Mouse (Mus musculus): ENCODE results near the gene Itga6. TPM values are rescaled to one million over a fixed set of nuclear protein-coding genes. Genes with fewer than 3 reads are reported as not detected.

Itga6 gene
- polyA plus RNA-seq, 1 experiment from 2014 or later, result 47.6 TPM

DNA sequence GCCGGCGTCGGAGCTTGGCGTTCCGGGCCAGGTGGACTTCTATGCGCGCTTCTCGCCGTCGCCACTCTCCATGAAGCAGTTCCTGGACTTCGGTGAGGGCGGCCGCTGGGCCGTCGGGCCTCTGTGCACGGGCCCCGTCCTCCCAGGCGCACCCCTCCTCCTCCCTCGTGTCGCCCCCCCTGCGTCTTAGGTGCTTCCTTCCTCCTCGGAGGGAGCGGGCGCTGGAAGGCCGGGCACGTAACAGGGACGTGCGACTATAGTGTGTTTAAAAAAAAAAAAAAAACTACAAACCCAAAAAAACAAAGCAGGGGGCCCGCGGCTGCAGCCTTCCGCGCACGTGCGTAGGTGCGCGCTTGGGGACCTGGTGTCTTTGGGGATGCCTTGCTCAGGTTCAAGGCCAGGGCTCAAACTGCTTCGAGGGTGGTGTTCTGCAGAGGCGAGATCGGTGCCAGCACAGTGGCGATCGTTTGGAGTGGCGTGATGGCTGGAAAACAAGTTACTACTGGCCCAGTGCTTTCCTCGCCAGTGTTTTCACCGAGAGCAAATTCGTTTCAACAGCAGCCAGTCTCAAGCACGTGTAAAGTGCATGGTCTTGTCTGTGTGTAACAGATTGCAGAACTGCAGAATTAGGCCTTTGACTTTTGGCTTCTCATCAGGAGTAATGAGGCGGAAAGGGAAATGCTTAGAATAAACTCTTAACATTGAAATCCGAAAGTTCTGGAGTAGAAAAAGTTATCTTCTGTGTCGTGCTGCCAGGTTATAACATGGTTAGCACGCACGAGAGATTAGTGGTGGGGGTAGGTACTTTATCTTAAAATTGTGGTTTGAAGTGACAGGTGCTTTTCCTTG lies 128.3 kb downstream of the Itga6 start:
- peak overlapping the region; percentile 98 for H3K27ac ChIP-seq
- ATAC-seq, result peak; percentile 80
- peak overlapping the region; percentile 92 for H3K4me2 ChIP-seq (replicated peaks)
- H3K9me3 ChIP-seq, result no peaks in the 10 kb centered on the region
- no peaks in the 10 kb centered on the region for H3K4me1 ChIP-seq (replicated peaks)
- peak overlapping the region; percentile 97 for H3K9ac ChIP-seq
- no peaks in the 10 kb centered on the region for H3K36me3 ChIP-seq
- peak overlapping the region; percentile 87 for H3K4me3 ChIP-seq (replicated peaks)
- no peaks in the 10 kb centered on the region for H3K27me3 ChIP-seq (replicated peaks)
- WGBS, result 3% methylated on average over 47 of the region's 51 CpGs

DNA sequence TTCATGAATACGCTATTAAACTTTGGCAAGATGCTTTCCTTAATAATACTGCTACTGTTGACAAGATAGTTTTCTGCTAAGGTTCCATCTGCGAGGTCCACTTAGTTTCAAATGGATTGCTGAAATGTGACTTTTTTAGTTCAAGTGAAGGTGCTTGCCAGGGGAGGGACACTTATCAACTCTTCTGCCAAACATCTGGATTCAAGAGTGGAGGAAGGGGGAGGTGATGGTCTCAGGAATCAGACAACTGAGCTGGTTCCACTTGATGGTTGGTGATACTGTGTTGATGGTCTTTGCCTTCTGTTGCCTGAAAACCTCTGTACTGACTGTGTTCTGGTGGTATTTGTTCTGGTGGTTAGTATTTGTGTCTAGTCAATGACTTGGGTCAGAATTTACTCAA lies 129.0 kb downstream of the Itga6 start:
- WGBS, result 72% methylated on average over 2 of the region's 2 CpGs
- ATAC-seq, result no peak

DNA sequence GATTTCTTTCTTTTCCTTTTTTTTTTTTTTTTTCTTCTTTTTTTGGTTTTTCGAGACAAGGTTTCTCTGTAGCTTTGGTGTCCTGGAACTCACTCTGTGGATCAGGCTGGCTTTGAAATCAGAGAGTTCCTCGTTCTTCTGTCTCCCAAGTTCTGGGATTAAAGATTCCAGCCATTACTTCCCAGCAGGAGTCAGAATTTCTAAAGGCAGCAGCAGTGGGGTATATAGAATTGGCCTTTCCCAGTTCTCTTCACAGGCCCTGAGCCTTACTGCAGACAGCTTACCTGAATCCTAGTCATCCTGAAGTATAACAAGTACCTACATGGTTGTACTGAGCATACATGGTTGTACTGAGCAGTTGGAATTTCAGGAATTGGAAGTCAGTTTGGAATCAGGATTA lies 129.4 kb downstream of the Itga6 start:
- Histone ChIP-seq H3K27me3 (replicated peaks) (no peaks in the 10 kb centered on the region), H3K27ac (no peak overlapping the region), H3K4me2 (replicated peaks) (peak overlapping the region; percentile 92), H3K9me3 (no peaks in the 10 kb centered on the region), H3K9ac (no peak overlapping the region), H3K4me3 (replicated peaks) (no peak overlapping the region; the same call in 1 of the 2 replicates), H3K4me1 (replicated peaks) (no peaks in the 10 kb centered on the region), H3K36me3 (peaks cover 3% of the 10 kb centered on the region; the same call in 1 of the 2 replicates)
- 61% methylated on average over 2 of the region's 2 CpGs for WGBS
- ATAC-seq, result no peak

More for the DNA sequence above, 129.0 kb downstream of the Itga6 start:
- Histone ChIP-seq H3K27ac (peak overlapping the region; percentile 98; the same call in 1 of the 2 replicates), H3K9ac (no peak overlapping the region), H3K9me3 (no peaks in the 10 kb centered on the region), H3K36me3 (peaks cover 1% of the 10 kb centered on the region; the same call in 1 of the 2 replicates), H3K4me2 (replicated peaks) (peak overlapping the region; percentile 92), H3K4me3 (replicated peaks) (peak overlapping the region; percentile 87), H3K4me1 (replicated peaks) (no peaks in the 10 kb centered on the region), H3K27me3 (replicated peaks) (no peaks in the 10 kb centered on the region)

DNA sequence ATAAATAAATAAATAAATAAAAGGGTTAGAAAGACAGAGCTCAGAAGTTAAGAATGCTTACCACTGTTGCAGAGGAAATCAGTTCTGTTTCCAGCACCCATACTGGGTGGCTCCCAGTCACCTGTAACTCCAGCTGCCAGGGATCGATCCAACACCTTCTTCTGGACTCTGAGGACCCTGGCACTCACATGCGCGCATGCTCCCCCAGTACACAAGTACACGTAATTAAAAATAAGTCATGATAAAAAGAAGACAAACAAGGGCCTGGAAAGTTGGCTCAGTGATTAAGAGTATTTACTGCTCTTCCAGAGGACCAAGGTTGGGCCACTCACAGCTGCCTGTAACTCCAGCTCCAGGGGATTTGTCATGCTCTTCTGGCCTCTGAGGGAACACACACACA lies 132.4 kb downstream of the Itga6 start:
- Histone ChIP-seq H3K27ac (no peak overlapping the region), H3K4me1 (replicated peaks) (no peaks in the 10 kb centered on the region), H3K4me2 (replicated peaks) (no peak overlapping the region), H3K4me3 (replicated peaks) (no peak overlapping the region), H3K36me3 (peaks cover 3% of the 10 kb centered on the region; the same call in 1 of the 2 replicates), H3K27me3 (replicated peaks) (no peaks in the 10 kb centered on the region), H3K9me3 (no peaks in the 10 kb centered on the region), H3K9ac (no peak overlapping the region)
- ATAC-seq, result no peak
- 89% methylated on average over 4 of the region's 4 CpGs for WGBS

DNA sequence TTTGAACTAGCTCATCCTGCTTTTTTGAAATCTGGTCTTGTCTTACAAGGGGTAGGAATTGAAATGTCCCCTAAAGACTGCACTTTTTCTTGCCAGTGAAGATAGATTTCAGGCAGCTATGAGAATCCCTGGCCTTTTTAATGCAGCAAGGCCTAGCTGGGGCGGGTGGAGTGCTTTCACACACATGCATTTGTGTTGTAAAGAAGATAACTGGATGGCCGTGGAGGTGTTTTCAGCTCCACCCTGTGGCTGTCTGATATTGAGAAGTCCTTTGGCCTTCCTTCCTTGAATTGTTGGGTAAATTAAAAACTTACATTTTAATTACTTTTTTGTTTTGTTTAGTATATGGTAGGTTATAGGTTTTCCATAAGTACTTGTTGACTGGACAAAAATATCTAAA lies 133.0 kb downstream of the Itga6 start:
- H3K9ac ChIP-seq, result no peak overlapping the region
- no peaks in the 10 kb centered on the region for H3K9me3 ChIP-seq
- no peaks in the 10 kb centered on the region for H3K4me1 ChIP-seq (replicated peaks)
- H3K27me3 ChIP-seq (replicated peaks), result no peaks in the 10 kb centered on the region
- H3K36me3 ChIP-seq, result peaks cover 3% of the 10 kb centered on the region; the same call in 1 of the 2 replicates
- H3K4me2 ChIP-seq (replicated peaks), result no peak overlapping the region
- H3K27ac ChIP-seq, result no peak overlapping the region
- H3K4me3 ChIP-seq (replicated peaks), result no peak overlapping the region
- no peak for ATAC-seq
- WGBS, result 75% methylated on average over 2 of the region's 2 CpGs

DNA sequence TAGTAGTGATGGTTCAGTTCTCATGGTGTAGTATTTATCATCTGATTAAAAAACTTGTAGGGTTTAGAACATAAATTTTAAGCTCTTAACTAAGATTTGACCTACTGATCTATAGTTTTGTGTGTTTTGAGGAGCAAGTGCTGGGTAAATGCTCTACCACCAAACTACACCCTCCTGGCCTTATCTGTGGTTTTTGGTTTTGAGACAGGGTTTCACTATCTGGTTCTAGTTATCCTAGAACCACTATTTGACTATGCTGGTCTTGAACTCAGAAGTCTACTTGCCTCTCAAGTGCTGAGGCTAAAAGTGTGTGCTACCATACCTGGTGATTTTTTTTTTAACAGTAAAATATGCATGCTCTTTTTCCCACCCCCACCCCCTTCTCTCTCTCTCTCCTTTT lies 133.5 kb downstream of the Itga6 start:
- ATAC-seq, result no peak
- peaks cover 3% of the 10 kb centered on the region; the same call in 1 of the 2 replicates for H3K36me3 ChIP-seq
- no peak overlapping the region for H3K9ac ChIP-seq
- H3K27ac ChIP-seq, result no peak overlapping the region
- no peaks in the 10 kb centered on the region for H3K4me1 ChIP-seq (replicated peaks)
- H3K27me3 ChIP-seq (replicated peaks), result no peaks in the 10 kb centered on the region
- H3K4me3 ChIP-seq (replicated peaks), result no peak overlapping the region
- H3K4me2 ChIP-seq (replicated peaks), result no peak overlapping the region
- no peaks in the 10 kb centered on the region for H3K9me3 ChIP-seq

DNA sequence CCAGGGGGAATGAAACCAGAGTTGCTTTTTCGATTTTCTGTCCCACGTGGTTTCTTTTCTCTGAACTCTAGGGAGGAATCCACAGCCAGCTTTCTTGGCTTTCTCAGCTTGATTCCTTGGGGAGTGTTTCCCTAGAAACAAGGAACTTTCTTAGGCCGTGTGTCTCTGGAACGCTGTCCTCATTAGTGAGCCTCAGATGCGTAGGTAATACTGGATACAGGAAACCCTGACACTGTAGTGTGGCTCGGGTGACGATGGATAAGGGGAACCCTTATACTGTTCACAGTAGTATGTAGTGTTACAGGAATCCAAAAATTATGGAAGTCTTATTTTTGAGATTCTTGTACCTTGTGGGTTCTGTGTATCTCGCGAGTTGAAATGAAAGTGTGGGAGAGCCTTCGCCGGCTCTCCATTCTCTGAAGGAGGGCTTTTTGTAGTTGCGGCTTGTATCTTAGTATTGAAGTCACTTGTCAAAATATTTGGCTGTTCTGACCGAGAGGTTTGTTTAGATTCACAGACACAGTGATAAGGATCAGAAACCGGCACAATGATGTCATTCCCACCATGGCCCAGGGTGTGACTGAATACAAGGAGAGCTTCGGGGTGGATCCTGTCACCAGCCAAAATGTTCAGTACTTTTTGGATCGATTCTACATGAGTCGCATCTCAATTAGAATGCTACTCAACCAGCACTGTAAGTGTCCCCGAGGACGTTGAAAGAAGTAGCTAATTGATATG lies 137.7 kb downstream of the Itga6 start:
- Histone ChIP-seq H3K36me3 (peaks cover 10% of the 10 kb centered on the region), H3K4me2 (replicated peaks) (no peak overlapping the region), H3K9ac (no peak overlapping the region), H3K27me3 (replicated peaks) (no peaks in the 10 kb centered on the region), H3K4me3 (replicated peaks) (no peak overlapping the region), H3K9me3 (no peaks in the 10 kb centered on the region), H3K4me1 (replicated peaks) (no peaks in the 10 kb centered on the region), H3K27ac (no peak overlapping the region)
- 76% methylated on average over 19 of the region's 19 CpGs for WGBS
- ATAC-seq, result no peak

DNA sequence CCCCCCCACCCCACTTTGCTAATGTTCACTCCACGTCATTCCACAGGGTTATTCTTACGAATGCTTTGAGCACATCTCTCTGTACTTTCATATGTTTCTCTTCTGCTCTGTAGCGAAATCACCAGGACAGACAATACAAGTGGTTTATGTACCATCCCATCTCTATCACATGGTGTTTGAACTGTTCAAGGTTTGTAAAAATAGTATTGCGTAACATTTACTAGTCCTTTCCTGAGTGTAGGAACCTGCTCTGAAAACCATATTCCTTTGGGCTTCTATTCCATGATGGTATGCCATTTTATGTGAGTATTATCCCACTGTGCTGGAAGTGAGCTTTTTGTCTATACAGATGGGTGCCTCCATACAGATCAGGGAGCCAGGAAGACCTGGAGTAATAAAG lies 141.9 kb downstream of the Itga6 start:
- Histone ChIP-seq H3K4me1 (replicated peaks) (no peaks in the 10 kb centered on the region), H3K9ac (no peak overlapping the region), H3K27ac (no peak overlapping the region), H3K4me2 (replicated peaks) (no peak overlapping the region), H3K36me3 (peaks cover 8% of the 10 kb centered on the region), H3K9me3 (no peaks in the 10 kb centered on the region), H3K27me3 (replicated peaks) (no peaks in the 10 kb centered on the region), H3K4me3 (replicated peaks) (no peak overlapping the region)
- no peak for ATAC-seq
- WGBS, result 95% methylated on average over 4 of the region's 4 CpGs

DNA sequence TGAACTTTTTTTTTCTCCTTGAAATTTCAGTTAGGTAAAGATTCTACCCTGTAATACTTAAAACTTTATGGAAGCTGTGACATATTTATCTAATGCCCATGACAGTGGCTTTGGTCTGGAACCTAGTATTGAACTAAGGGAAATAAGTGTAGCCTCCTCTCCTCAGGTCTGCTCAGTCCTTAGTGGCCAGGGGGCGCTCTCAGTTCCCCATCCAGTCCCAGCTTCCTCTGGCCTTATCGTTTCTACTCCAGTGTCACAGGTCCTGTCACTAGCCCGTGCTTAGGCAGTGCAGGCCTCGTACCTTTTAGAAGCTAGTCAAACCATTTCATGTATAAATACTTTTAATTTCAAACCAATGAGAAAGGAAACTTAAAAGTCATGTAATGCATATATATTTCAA lies 143.0 kb downstream of the Itga6 start:
- Histone ChIP-seq H3K27me3 (replicated peaks) (no peaks in the 10 kb centered on the region), H3K4me1 (replicated peaks) (no peaks in the 10 kb centered on the region), H3K9me3 (no peaks in the 10 kb centered on the region), H3K36me3 (peaks cover 15% of the 10 kb centered on the region), H3K4me2 (replicated peaks) (no peak overlapping the region), H3K4me3 (replicated peaks) (no peak overlapping the region), H3K27ac (no peak overlapping the region), H3K9ac (no peak overlapping the region)
- ATAC-seq, result no peak
- WGBS, result 77% methylated on average over 4 of the region's 4 CpGs

DNA sequence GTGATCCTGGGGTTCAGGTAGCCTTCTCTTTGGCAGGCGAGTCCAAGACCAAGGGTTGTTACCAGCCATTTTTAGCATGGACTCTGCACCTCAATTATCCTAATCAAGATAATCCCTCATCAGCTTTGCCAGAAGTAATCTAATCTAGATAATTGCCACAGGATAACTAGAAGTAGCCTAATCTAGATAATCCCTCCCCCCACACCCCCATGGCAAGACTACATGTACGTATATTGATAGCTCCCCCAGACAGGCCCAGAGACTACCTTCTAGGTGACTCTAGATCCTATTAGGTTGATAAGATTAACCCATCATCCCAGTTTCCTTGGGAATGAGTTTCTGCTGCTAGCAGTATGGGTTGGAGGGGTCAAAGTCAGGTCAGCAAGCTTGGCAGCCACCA lies 146.1 kb downstream of the Itga6 start:
- whole genome bisulfite sequencing, result 92% methylated on average over 2 of the region's 2 CpGs
- ATAC-seq, result no peak
- Histone ChIP-seq H3K9ac (no peak overlapping the region), H3K4me3 (replicated peaks) (no peak overlapping the region), H3K27ac (no peak overlapping the region), H3K9me3 (no peaks in the 10 kb centered on the region), H3K36me3 (peaks cover 12% of the 10 kb centered on the region; the same call in 1 of the 2 replicates), H3K27me3 (replicated peaks) (no peaks in the 10 kb centered on the region), H3K4me2 (replicated peaks) (no peak overlapping the region), H3K4me1 (replicated peaks) (no peaks in the 10 kb centered on the region)

DNA sequence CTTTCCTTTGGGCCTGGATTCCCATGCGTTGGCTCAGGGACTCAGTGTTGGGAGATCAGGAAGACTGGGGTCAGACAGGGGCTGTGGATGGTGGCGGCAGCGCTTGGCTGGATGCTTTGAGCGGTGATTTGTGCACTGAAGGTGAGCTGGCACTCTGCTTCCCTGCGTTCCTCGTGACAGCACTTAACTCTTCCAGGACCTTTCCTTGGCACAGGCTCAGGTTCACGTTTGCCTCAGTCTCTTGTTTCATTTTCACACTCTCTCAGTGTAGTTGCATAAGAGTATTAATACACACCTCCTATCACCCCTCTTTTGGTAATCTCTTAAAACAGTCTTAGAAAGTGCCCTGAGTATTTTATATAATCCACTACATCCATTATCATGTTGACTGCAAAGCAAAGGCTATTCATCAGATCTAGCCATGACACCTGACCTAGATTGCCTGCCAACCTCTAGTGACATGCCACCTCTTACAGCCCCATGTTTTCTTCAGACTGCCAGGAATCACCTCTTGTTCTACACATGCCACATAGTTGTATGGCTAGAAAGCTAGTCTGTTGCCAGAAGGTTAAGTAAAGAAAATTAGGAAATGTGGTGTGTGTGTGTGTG lies 147.4 kb downstream of the Itga6 start:
- H3K27me3 ChIP-seq (replicated peaks), result no peaks in the 10 kb centered on the region
- no peaks in the 10 kb centered on the region for H3K4me1 ChIP-seq (replicated peaks)
- H3K4me2 ChIP-seq (replicated peaks), result no peak overlapping the region
- peaks cover 10% of the 10 kb centered on the region; the same call in 1 of the 2 replicates for H3K36me3 ChIP-seq
- no peak overlapping the region for H3K9ac ChIP-seq
- H3K4me3 ChIP-seq (replicated peaks), result no peak overlapping the region
- no peak for ATAC-seq
- H3K9me3 ChIP-seq, result no peaks in the 10 kb centered on the region
- H3K27ac ChIP-seq, result no peak overlapping the region
- WGBS, result 88% methylated on average over 7 of the region's 7 CpGs

DNA sequence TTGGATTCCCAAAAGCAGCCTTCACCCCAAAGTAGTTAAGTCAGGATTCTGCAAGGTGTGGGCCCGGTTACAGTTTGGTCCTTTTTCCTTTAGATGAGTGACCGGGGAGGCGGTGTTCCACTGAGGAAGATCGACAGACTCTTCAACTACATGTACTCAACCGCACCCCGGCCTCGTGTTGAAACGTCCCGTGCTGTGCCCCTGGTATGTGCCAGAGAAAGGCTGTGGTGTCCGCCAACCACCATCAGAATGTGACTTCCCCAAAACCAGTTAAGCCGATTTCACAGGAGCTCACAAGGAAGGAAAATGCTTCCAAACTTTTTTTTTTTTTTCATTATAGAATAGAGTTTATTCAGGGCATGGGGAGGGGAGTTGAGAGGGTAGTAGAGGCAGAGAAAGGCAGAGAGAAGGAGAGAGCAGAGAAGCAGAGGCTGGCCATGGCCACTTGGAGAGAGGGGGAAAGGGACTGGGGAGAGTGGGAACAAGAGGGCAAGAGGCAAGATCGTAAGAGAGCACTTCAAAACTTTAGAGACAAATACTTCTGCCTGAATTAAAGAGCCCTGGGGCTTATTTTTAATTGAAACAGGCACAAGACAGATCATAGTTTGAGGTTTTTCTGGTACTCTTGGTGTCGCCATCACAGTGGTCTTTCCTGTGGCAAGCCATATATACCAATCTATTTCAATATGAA lies 150.3 kb downstream of the Itga6 start:
- Histone ChIP-seq H3K4me2 (replicated peaks) (no peak overlapping the region), H3K4me3 (replicated peaks) (no peak overlapping the region), H3K9me3 (no peaks in the 10 kb centered on the region), H3K36me3 (peaks cover 10% of the 10 kb centered on the region; the same call in 1 of the 2 replicates), H3K27ac (no peak overlapping the region), H3K27me3 (replicated peaks) (no peaks in the 10 kb centered on the region), H3K4me1 (replicated peaks) (no peaks in the 10 kb centered on the region), H3K9ac (no peak overlapping the region)
- ATAC-seq, result no peak
- WGBS, result 94% methylated on average over 13 of the region's 13 CpGs

Measured in intestine, embryonic 15.5 days (tissue).